Mouse (Mus musculus): ENCODE data around the gene Xkr8. TPM values are rescaled to one million over a fixed set of nuclear protein-coding genes. Genes with fewer than 3 reads are reported as not detected.
"Not testable (repeated sequence)": the region's sequence is repeated elsewhere in the genome, so short reads cannot be mapped to it uniquely, and the experiment has no call there.

Xkr8 gene
- 1 to 10 TPM; 3.5 to 3.8 TPM for total RNA-seq (2021)
- long read RNA-seq, experiment 1, full-length matches to known transcripts: 7 of 8 reads
- long read RNA-seq, experiment 1, partial matches to known transcripts: 1 of 8 reads
- long read RNA-seq, experiment 1, other reads (novel, unspliced or antisense): 0 of 8 reads
- long read RNA-seq, experiment 2, full-length matches to known transcripts: 7 of 8 reads
- long read RNA-seq, experiment 2, partial matches to known transcripts: 0 of 8 reads
- long read RNA-seq, experiment 2, other reads (novel, unspliced or antisense): 1 of 8 reads

GRCm38 (mm10) chr4:132732148-132732684 lies at the start of gene Xkr8:
TSS of gene Xkr8 (minus strand) at chr4:132732546.
- DNase-seq: peak; percentile 98

GRCm38 (mm10) chr4:132780288-132780687 lies 47.9 kb upstream of the Xkr8 start:
- no peak for DNase-seq

- no peak for DNase-seq
These were observed 46.3 kb upstream of the Xkr8 start for GRCm38 (mm10) chr4:132778562-132779201.

- DNase-seq: peak; percentile 85
These were observed 44.4 kb upstream of the Xkr8 start for GRCm38 (mm10) chr4:132776764-132777163.

GRCm38 (mm10) chr4:132774905-132775304 lies 42.6 kb upstream of the Xkr8 start:
- no peak for DNase-seq

GRCm38 (mm10) chr4:132771776-132772175 lies 39.4 kb upstream of the Xkr8 start:
- no peak for DNase-seq

DNA sequence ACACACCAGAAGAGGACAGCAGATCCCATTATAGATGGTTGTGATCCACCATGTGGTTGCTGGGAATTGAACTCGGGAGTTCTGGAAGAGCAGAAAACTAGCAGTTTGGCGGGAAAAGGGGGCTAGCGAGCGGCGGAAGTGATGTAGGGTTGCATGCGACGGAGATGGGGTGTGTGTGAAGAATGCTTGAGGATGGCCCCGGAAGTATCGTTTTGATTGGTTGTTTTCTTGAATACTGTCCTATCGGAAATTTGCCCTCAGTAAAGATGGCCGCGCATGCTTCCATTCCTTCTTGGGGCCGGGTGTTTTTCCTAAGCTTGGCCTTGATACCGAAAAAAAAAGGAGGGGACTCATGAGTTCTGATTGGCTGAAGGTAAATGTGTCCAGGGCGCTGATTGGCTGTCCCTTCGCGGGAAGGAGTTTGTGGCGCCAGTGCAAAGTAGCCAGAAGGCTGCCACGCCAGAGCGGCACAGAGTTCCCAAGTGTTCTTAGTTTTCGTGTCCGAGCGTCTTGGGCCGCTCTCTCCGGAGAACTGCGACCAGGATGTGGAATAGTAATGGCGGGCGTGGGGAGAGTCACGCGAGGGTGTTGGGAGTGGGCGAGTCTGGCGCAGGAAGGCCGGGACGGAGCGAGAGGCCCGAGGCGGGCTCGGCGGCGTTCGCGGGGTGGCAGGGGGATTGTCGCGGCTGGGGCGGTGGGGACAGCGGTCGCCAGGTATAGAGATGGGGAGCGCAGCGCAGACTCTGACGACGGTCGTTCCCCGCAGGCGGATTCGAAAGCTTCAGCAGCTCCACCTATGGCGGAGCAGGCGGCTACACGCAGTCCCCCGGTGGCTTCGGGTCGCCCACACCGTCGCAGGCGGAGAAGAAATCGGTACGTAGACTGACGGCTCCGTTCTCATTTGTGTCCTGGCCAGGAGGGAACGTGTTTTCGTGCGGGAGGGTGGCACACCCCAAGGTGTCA lies 35.8 kb upstream of the Xkr8 start, which contains the start of gene Rpa2:
Rpa2 (plus strand) TSS at position 419 of the 963 bp plus-strand sequence.
- peak; percentile 98 for DNase-seq

GRCm38 (mm10) chr4:132763125-132763524 lies 30.8 kb upstream of the Xkr8 start:
- not testable (repeated sequence) for DNase-seq

DNA sequence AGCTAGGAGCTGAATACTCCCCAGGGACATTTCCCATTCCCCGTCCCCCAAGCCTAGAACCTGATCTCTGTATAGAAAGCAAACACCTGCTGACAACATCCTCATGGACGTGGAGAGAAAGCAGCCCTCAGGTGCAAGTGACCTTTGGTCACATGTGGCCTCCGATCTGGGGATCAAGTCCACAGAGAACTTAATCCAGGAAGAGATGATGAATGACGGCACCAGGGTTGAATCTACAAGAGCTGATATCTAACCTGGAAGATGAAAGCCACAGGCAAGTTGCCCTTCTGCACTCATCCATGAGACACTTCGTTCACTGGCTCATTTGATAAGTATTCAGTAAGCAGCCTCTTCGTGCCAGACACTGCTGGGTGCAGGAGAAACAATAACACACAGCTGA lies 30.3 kb upstream of the Xkr8 start:
- no peak for DNase-seq

GRCm38 (mm10) chr4:132760296-132760695 lies 27.9 kb upstream of the Xkr8 start:
- DNase-seq: no peak

GRCm38 (mm10) chr4:132757633-132758351 lies 25.4 kb upstream of the Xkr8 start:
- no peak for DNase-seq

DNA sequence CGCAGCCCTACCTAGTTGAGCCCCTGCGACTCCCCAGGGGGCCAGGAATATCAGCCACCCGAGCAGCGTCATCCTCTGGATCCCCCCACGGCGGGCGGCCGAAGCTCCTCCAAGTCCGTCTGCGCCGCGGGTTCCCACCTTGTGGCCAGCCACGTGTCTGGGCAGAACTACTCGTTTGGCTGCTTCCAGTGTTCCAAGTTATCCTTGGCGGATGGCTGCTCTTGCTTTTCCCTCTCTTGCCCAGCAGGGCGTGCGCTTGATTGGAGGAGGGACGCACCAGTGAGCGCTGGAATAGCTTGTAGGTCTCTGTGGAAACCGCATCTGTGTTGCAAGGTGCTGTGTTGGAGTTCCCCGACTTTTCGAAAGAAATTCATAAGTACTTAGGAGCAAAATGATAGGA lies 24.6 kb upstream of the Xkr8 start, which contains the start of gene Smpdl3b:
Smpdl3b (minus strand) TSS at position 279 of the 400 bp plus-strand sequence.
- peak; percentile 84 for DNase-seq

GRCm38 (mm10) chr4:132752992-132753391 lies 20.6 kb upstream of the Xkr8 start:
- DNase-seq: peak; percentile 26

DNA sequence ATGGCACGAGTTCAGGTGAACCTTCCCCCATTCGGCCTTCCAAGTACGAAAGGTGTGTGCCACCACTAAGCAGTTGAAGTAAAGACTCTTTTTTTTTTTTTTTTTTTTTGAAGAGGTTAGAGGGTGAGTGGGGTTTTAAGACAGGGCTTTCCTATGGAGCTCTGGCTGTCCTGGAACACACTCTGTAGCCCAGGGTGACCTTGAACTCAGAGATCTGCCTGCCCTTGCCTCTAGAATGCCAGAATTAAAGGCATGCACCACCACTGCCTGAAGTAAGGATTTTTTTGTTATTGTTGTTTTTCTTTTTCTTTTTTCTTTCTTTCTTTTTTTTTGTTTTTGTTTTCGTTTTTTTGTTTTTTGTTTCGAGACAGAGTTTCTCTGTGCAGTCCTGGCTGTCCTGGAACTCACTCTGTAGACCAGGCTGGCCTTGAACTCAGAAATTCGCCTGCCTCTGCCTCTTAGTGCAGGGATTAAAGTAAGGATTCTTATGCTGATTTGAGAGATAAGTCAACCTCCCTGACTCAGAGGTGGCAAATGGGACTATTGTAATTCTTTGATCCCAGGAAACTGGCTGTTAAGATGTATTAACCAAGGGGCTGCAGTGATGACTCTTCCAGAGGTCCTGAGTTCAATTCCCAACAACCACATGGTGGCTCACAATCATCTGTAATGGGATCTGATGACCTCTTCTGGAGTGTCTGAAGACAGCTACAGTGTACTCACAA lies 17.1 kb upstream of the Xkr8 start:
- DNase-seq: no peak

- DNase-seq: no peak
These were observed 16.4 kb upstream of the Xkr8 start for GRCm38 (mm10) chr4:132748778-132749177.

DNA sequence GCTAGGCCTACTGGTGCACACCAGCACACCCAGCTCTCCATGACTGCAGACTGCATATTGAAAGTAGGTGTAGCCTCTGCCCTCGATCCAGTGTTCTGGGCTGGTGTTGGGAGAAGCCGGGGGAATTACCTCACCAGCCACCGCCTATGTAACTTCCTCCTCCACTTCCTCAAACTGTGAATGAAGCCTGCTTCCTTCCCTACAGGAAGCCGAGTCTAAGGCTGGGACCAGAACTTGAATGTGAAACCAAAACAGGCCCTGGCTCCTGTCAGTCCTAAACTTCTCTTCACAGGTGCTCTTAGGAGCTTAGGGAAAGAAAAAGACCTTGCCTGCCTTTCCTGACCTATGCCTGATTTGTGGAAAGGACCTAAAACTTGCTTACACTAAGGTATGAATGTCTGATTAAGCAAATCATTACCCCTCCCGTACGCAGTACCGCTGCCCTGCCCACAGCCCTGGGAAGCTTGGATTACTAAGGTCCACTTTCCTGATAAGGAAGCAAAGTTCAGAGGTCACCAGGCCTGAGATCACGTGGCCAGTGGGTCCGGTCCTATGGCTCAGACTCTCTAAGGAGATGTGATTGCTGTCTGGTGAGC lies 15.4 kb upstream of the Xkr8 start:
- DNase-seq: peak; percentile 37

GRCm38 (mm10) chr4:132746911-132747517 lies 14.7 kb upstream of the Xkr8 start:
- no peak for DNase-seq

GRCm38 (mm10) chr4:132743992-132744911 lies 11.9 kb upstream of the Xkr8 start:
- DNase-seq: no peak

DNA sequence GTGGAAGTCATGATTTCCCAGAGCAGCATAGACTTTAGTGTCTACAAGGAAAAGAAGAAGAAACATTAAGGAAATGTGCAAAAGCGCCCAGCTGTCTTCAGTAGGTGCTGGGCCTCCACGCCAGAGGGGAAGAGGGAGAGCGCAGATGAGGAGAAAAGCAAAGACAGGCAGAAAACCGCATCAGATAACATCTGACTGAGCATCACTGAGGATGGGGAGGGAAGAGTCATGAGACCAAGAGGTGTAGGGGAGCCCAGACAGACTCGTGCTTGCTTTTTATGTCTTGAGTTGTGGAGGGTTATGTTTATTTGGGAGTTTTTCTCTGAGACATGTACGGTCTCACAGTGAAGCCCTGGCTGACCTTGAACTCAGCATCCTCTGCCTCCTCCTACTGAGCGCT lies 9.1 kb upstream of the Xkr8 start:
- no peak for DNase-seq
